ENCODE assay signal across 24 mouse cellular contexts in the genomic region with DNA sequence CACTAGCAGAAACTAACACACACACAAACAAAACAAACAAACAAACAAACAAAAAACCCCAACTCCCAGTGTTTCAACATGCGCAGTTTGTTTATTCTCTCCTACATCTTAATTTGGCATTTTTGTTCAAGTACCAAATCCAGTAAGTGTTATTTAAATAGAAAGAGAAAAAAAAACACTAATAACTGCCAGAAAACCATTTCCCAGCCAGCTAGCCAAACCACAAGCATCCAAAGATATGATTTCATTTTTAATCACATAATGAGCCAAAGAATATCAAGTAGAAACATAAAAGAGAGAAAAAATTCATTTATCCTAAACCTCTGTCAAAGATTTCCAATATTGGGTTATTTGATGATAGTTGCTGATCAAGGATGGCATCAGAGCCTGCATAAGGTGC.
DNase-seq lines count a peak whose midpoint lies in the region; TF ChIP-seq lines count a peak whose summit lies in the region.
"Had no signal": no experiment of that assay in that cellular context is flagged by ENCODE, and none has a peak within 500 bp of the region (broad histone marks: within the 10 kb centered on the region; RNA-seq: fewer than 3 reads in every experiment).

No protein-coding gene starts in this region.

- no peak overlapping the region for H3ac ChIP-seq in myocyte (ENCODE audit: control insufficient read depth, insufficient read length)

- H3K4me1 ChIP-seq in heart, adult 2 months (ENCODE audit: control insufficient read depth, insufficient read depth, low read length), result peaks cover 6% of the 10 kb centered on the region
- H3K4me1 ChIP-seq: embryonic facial prominence, embryonic 12.5 days; forebrain, embryonic 13.5 days; hindbrain, embryonic 13.5 days had no signal

- no peak for TF ChIP-seq POLR2A in heart, adult 2 months (IDR thresholded peaks at IDR 0.05; ENCODE audit: insufficient read depth, low read depth, low read length)
- TF ChIP-seq POLR2A in myocyte (IDR thresholded peaks at IDR 0.05; ENCODE audit: insufficient read length, low read depth), result no peak

- no peaks in the 10 kb centered on the region for H3K27me3 ChIP-seq in heart, adult 2 months (ENCODE audit: control insufficient read depth, insufficient read depth, low read length)
- no peaks in the 10 kb centered on the region for H3K27me3 ChIP-seq in myocyte (ENCODE audit: control insufficient read depth, insufficient read depth, insufficient read length)
- H3K27me3 ChIP-seq: embryonic facial prominence, embryonic 12.5 days; embryonic facial prominence, embryonic 15.5 days; forebrain, embryonic 13.5 days; heart, embryonic 13.5 days; hindbrain, embryonic 13.5 days; intestine, embryonic 15.5 days had no signal

- WGBS in heart, adult 2 months, result 81% methylated on average over 1 of the region's 1 CpGs

- H3K36me3 ChIP-seq in heart, adult 2 months (ENCODE audit: control insufficient read depth, insufficient read depth, low read length), result no peaks in the 10 kb centered on the region
- H3K36me3 ChIP-seq in myocyte (ENCODE audit: control insufficient read depth, insufficient read depth), result no peaks in the 10 kb centered on the region
- H3K36me3 ChIP-seq: embryonic facial prominence, embryonic 12.5 days; embryonic facial prominence, embryonic 15.5 days; forebrain, embryonic 10.5 days; heart, embryonic 10.5 days; heart, embryonic 13.5 days; hindbrain, embryonic 10.5 days; hindbrain, embryonic 13.5 days; intestine, embryonic 15.5 days had no signal

- H3K4me3 ChIP-seq in heart, adult 2 months, result no peak overlapping the region
- no peak overlapping the region for H3K4me3 ChIP-seq in myocyte
- H3K4me3 ChIP-seq: embryonic facial prominence, embryonic 12.5 days; embryonic facial prominence, embryonic 15.5 days; erythroblast, embryonic 14.5 days; forebrain, embryonic 10.5 days; forebrain, embryonic 13.5 days; heart, embryonic 10.5 days; heart, embryonic 13.5 days; hindbrain, embryonic 10.5 days; hindbrain, embryonic 13.5 days; intestine, embryonic 15.5 days had no signal

- no peak for TF ChIP-seq EP300 in heart, adult 2 months (IDR thresholded peaks at IDR 0.05; ENCODE audit: insufficient read depth, low read depth, low read length)

- no peak for DNase-seq in heart, adult 2 months
- DNase-seq in heart, postnatal 25 days (ENCODE audit: low spot score), result no peak
- DNase-seq in 3T3-L1 (ENCODE audit: low read depth, low spot score) (peak; percentile 27), adipocyte (ENCODE audit: low spot score) (peak; percentile 36)
- DNase-seq in right cerebral cortex, adult 2 months (ENCODE audit: low spot score in 2 of 2), result no peak
- DNase-seq in cerebellum, postnatal 14 days, result no peak
- DNase-seq: adrenal gland, postnatal 10 days; adrenal gland, postnatal 36 days; cerebellum, adult 18-20 months; cerebellum, adult 9-10 months; cerebellum, postnatal 25 days; gastrocnemius, postnatal 14 days; heart, postnatal 36 days had no signal

- H3K4me2 ChIP-seq in myocyte (ENCODE audit: low read depth), result peak overlapping the region; percentile 23
- H3K4me2 ChIP-seq: embryonic facial prominence, embryonic 12.5 days; embryonic facial prominence, embryonic 15.5 days; forebrain, embryonic 13.5 days; hindbrain, embryonic 13.5 days; intestine, embryonic 15.5 days had no signal

- TF ChIP-seq CTCF in heart, adult 2 months (IDR thresholded peaks at IDR 0.05), result no peak

- peak overlapping the region; percentile 60 for H3K27ac ChIP-seq in heart, adult 2 months
- H3K27ac ChIP-seq: forebrain, embryonic 10.5 days; forebrain, embryonic 13.5 days; hindbrain, embryonic 10.5 days; hindbrain, embryonic 13.5 days had no signal

- intact Hi-C loops in heart, adult 2 months (cut with DNase I), result no loop called here
- intact Hi-C loops in heart, postnatal 25 days (cut with DNase I), result loop anchor here (5.0 kb wide), 1 partner anchor 84 kb away; no protein-coding TSS in a partner anchor

- H3K9ac ChIP-seq in heart, adult 2 months (ENCODE audit: low read depth, low read length), result no peak overlapping the region
- H3K9ac ChIP-seq: embryonic facial prominence, embryonic 12.5 days; embryonic facial prominence, embryonic 15.5 days; forebrain, embryonic 13.5 days; hindbrain, embryonic 13.5 days; intestine, embryonic 15.5 days had no signal

- H3K79me2 ChIP-seq in heart, adult 2 months (replicated peaks; ENCODE audit: control insufficient read depth, insufficient read depth, low read length), result no peaks in the 10 kb centered on the region
- H3K79me2 ChIP-seq in myocyte (ENCODE audit: control insufficient read depth, insufficient read depth), result no peaks in the 10 kb centered on the region

TF ChIP-seq in myocyte, 11 proteins besides CTCF, POLR2A, EP300 and RAD21:
- no peak for TF ChIP-seq SRF (IDR thresholded peaks at IDR 0.05; ENCODE audit: control insufficient read depth, insufficient read length, low read depth)
- no peak for TF ChIP-seq MYOG (IDR thresholded peaks at IDR 0.05; ENCODE audit: control insufficient read depth in 1 of 3, insufficient read depth in 1 of 3, insufficient read length in 2 of 3, low read depth in 2 of 3)
- no peak for TF ChIP-seq USF1 (IDR thresholded peaks at IDR 0.05; ENCODE audit: low read depth)
- no peak for TF ChIP-seq TCF12 (IDR thresholded peaks at IDR 0.05; ENCODE audit: insufficient read depth, poor library complexity, severe bottlenecking)
- TF ChIP-seq CEBPB (IDR thresholded peaks at IDR 0.05; ENCODE audit: insufficient read depth, poor library complexity, severe bottlenecking), result no peak
- no peak for TF ChIP-seq MYOD1 (IDR thresholded peaks at IDR 0.05; ENCODE audit: control insufficient read depth in 1 of 3, insufficient read length in 2 of 3, low read depth in 2 of 3)
- TF ChIP-seq TCF3 (IDR thresholded peaks at IDR 0.05; ENCODE audit: insufficient read length, low read depth), result no peak
- no peak for TF ChIP-seq MAX (IDR thresholded peaks at IDR 0.05; ENCODE audit: low read depth)
- TF ChIP-seq REST (IDR thresholded peaks at IDR 0.05; ENCODE audit: insufficient read depth, insufficient read length), result no peak
- TF ChIP-seq E2F4 (IDR thresholded peaks at IDR 0.05; ENCODE audit: insufficient read depth), result no peak
- TF ChIP-seq POLR2AphosphoS2 (IDR thresholded peaks at IDR 0.05; ENCODE audit: insufficient read length, low read depth), result no peak

Comparison
In these comparisons a context has a peak if more than half of its experiments do, and no peak if none do; other contexts are left out.
1. DNase-seq: peak in 3T3-L1 (single experiment) and adipocyte (single experiment); none in heart, adult 2 months (0 of 2), heart, postnatal 25 days (single experiment), right cerebral cortex, adult 2 months (0 of 2) and cerebellum, postnatal 14 days (0 of 2).